In genomic region chr11:5521516-5522291, GRCm38 (mm10) we compare ENCODE assay signal across 8 mouse cellular contexts. TPM values are rescaled to one million over a fixed set of nuclear protein-coding genes. Genes with fewer than 3 reads are reported as not detected.
DNase-seq lines count a peak whose midpoint lies in the region; ATAC-seq lines count a peak whose summit lies in the region.

No protein-coding gene starts in this region.

- no peaks in the 10 kb centered on the region for H3K27me3 ChIP-seq in forebrain, embryonic 15.5 days
- no peaks in the 10 kb centered on the region for H3K27me3 ChIP-seq in neural tube, embryonic 14.5 days (ENCODE audit: control insufficient read depth, insufficient read depth, low read length)

- peak overlapping the region; percentile 84 for H3K4me3 ChIP-seq in forebrain, embryonic 15.5 days
- H3K4me3 ChIP-seq in neural tube, embryonic 14.5 days (ENCODE audit: low read depth, low read length) = peak overlapping the region; percentile 98

- H3K27ac ChIP-seq in forebrain, embryonic 15.5 days (replicated peaks) = peak overlapping the region; percentile 88
- H3K27ac ChIP-seq in neural tube, embryonic 14.5 days (ENCODE audit: low read depth, low read length) = peak overlapping the region; percentile 91

- H3K4me2 ChIP-seq in forebrain, embryonic 15.5 days (replicated peaks) = peak overlapping the region; percentile 58
- peak overlapping the region; percentile 73 for H3K4me2 ChIP-seq in neural tube, embryonic 14.5 days (ENCODE audit: low read depth, low read length)

- under 1% methylated on average over 33 of the region's 34 CpGs for WGBS in forebrain, embryonic 15.5 days
- under 1% methylated on average over 34 of the region's 34 CpGs for WGBS in neural tube, embryonic 14.5 days

- peak; percentile 23 for ATAC-seq in forebrain, embryonic 15.5 days (replicated peaks)
- ATAC-seq in neural tube, embryonic 14.5 days (ENCODE audit: low read depth) = peak; percentile 15

- peak; percentile 51 for DNase-seq in ES-CJ7 (ENCODE audit: low read depth, low spot score)
- peak; percentile 60 for DNase-seq in cerebellum, adult 11 months
- peak; percentile 61 for DNase-seq in heart, postnatal 25 days (ENCODE audit: low spot score)
- peak; percentile 66 to 78 for DNase-seq in layer of hippocampus, adult 18-20 months (ENCODE audit: low spot score in 2 of 2)
- peak; percentile 84 to 89 for DNase-seq in lung, adult 18-20 months
- DNase-seq in testis, postnatal 14 days (ENCODE audit: low spot score) = peak; percentile 53

- H3K9ac ChIP-seq in forebrain, embryonic 15.5 days (replicated peaks) = peak overlapping the region; percentile 84
- peak overlapping the region; percentile 99 for H3K9ac ChIP-seq in neural tube, embryonic 14.5 days (replicated peaks; ENCODE audit: low read depth, low read length)

- intact Hi-C loops in heart, postnatal 25 days (cut with DNase I) = loop anchor here (1.0 kb wide), 1 partner anchor 36 kb away; no protein-coding TSS in a partner anchor

- peaks cover 38% of the 10 kb centered on the region for H3K36me3 ChIP-seq in forebrain, embryonic 15.5 days
- peaks cover 38% of the 10 kb centered on the region for H3K36me3 ChIP-seq in neural tube, embryonic 14.5 days (ENCODE audit: control insufficient read depth, insufficient read depth, low read length)

- no peaks in the 10 kb centered on the region for H3K9me3 ChIP-seq in forebrain, embryonic 15.5 days
- no peaks in the 10 kb centered on the region for H3K9me3 ChIP-seq in neural tube, embryonic 14.5 days (ENCODE audit: control insufficient read depth, low read length)

- peaks cover 27% of the 10 kb centered on the region for H3K4me1 ChIP-seq in forebrain, embryonic 15.5 days
- peaks cover 23% of the 10 kb centered on the region for H3K4me1 ChIP-seq in neural tube, embryonic 14.5 days (ENCODE audit: control insufficient read depth, insufficient read depth, low read length)

RNA-seq across cellular contexts. Expression of gene Xbp1, which starts 1.2 kb away (rescaled TPM):
- 128 and 135 TPM in 2 replicates for polyA plus RNA-seq in forebrain, embryonic 15.5 days (2015; fragmentation: Nextera tagmentation; extraction: Ambion mirVana)
- 10 to 100 TPM; 68.7 to 74.8 TPM for total RNA-seq in heart, postnatal 25 days (2021)
- 100 to 1,000 TPM; 112 to 114 TPM for total RNA-seq in layer of hippocampus, adult 18-20 months (2021)
- polyA plus RNA-seq in neural tube, embryonic 14.5 days (2014; fragmentation: Nextera tagmentation; extraction: Ambion mirVana) = 131 and 134 TPM in 2 replicates

RNA-seq across cellular contexts. Expression of gene Ccdc117, which starts 20.3 kb away (rescaled TPM):
- polyA plus RNA-seq in forebrain, embryonic 15.5 days (2015; fragmentation: Nextera tagmentation; extraction: Ambion mirVana) = 15.4 and 15.8 TPM in 2 replicates
- total RNA-seq in heart, postnatal 25 days (2021) = 10 to 100 TPM; 17.9 to 23.5 TPM
- total RNA-seq in layer of hippocampus, adult 18-20 months (2021) = 10 to 100 TPM; 19.0 to 20.8 TPM
- polyA plus RNA-seq in neural tube, embryonic 14.5 days (2014; fragmentation: Nextera tagmentation; extraction: Ambion mirVana) = 10.4 and 14.1 TPM in 2 replicates

RNA-seq across cellular contexts. Expression of gene Ankrd36, which starts 47.8 kb away (rescaled TPM):
- not detected in 2 replicates for polyA plus RNA-seq in forebrain, embryonic 15.5 days (2015; fragmentation: Nextera tagmentation; extraction: Ambion mirVana)
- total RNA-seq in heart, postnatal 25 days (2021) = not detected
- total RNA-seq in layer of hippocampus, adult 18-20 months (2021) = not detected
- polyA plus RNA-seq in neural tube, embryonic 14.5 days (2014; fragmentation: Nextera tagmentation; extraction: Ambion mirVana) = not detected in 2 replicates

Comparison
In these comparisons a context has a peak if more than half of its experiments do, and no peak if none do; other contexts are left out.
1. Peak in every context shown above with its lines: DNase-seq, ATAC-seq, H3K4me3 ChIP-seq and H3K27ac ChIP-seq.